Mouse (Mus musculus) ES-E14 (cell line): ENCODE data around the gene Shisa6. TPM values are rescaled to one million over a fixed set of nuclear protein-coding genes. Genes with fewer than 3 reads are reported as not detected.

Experiments used
- DNase-seq: peaks from one replicate; pipeline ENCODE4 v3.0.0-alpha.2; 2013; ENCODE audit warnings: low read depth, low spot score
- H3K27ac ChIP-seq: 2 replicates; pipeline ENCODE4 v1.5.1; 2012; ENCODE audit warnings: low read depth, mild to moderate bottlenecking, low read length, moderate library complexity, mixed read lengths; ENCODE audit not compliant: poor library complexity, insufficient read depth, severe bottlenecking
- H3K36me3 ChIP-seq: 2 replicates; pipeline ENCODE4 v1.6.1; 2012; ENCODE audit warnings: mild to moderate bottlenecking, low read length, moderate library complexity, mixed read lengths; ENCODE audit not compliant: control insufficient read depth, poor library complexity, insufficient read depth, severe bottlenecking
- H3K4me1 ChIP-seq, 2 experiments: fragments of 150-350 bp in 1 of 2; sonication (generic) in 1 of 2; 2 replicates each; pipeline ENCODE4 v1.6.1; 2012; ENCODE audit warnings: low read length in 2 of 2, mild to moderate bottlenecking in 1 of 2, mixed read lengths in 1 of 2; ENCODE audit not compliant: control insufficient read depth in 2 of 2, insufficient read depth in 2 of 2, poor library complexity in 1 of 2
- H3K4me3 ChIP-seq, 2 experiments: fragments of 150-350 bp in 1 of 2; sonication (generic) in 1 of 2; 2 replicates each; pipeline ENCODE4 v1.5.1; 2012; ENCODE audit warnings: low read length in 2 of 2, low read depth in 1 of 2, mild to moderate bottlenecking in 1 of 2, mixed read lengths in 1 of 2; ENCODE audit not compliant: insufficient read depth in 1 of 2, poor library complexity in 1 of 2, severe bottlenecking in 1 of 2
- H3K9ac ChIP-seq: 2 replicates; pipeline ENCODE4 v1.6.1; 2012; ENCODE audit warnings: low read depth, mild to moderate bottlenecking, low read length, mixed read lengths; ENCODE audit not compliant: poor library complexity, insufficient read depth, severe bottlenecking
- H3K9me3 ChIP-seq: fragments of 150-350 bp; sonication (generic); 2 replicates; pipeline ENCODE4 v1.6.1; 2012; ENCODE audit warnings: low read depth, mild to moderate bottlenecking, low read length; ENCODE audit not compliant: control insufficient read depth, insufficient read depth
- CHD2 ChIP-seq: IDR thresholded peaks from 2 replicates; pipeline ENCODE4 v1.6.1; 2014; ENCODE audit warnings: mild to moderate bottlenecking, low read depth, low read length, inconsistent platforms
- HCFC1 ChIP-seq: IDR thresholded peaks from 2 replicates; pipeline ENCODE4 v1.6.1; 2012; ENCODE audit warnings: low read length, inconsistent platforms, borderline replicate concordance; ENCODE audit not compliant: insufficient read depth
- MAFK ChIP-seq: IDR thresholded peaks from 2 replicates; pipeline ENCODE4 v1.6.1; 2014; ENCODE audit warnings: mild to moderate bottlenecking, low read depth, low read length, inconsistent platforms; ENCODE audit not compliant: insufficient read depth
- ZC3H11A ChIP-seq: IDR thresholded peaks from 2 replicates; pipeline ENCODE4 v1.6.1; 2012; ENCODE audit warnings: low read depth, mild to moderate bottlenecking, inconsistent platforms, low read length, borderline replicate concordance
- ZNF384 ChIP-seq: IDR thresholded peaks from 2 replicates; pipeline ENCODE4 v1.6.1; 2012; ENCODE audit warnings: low read depth, low read length, inconsistent platforms
- in situ Hi-C, 2 experiments: fragments of 600-800 bp; cut with MboI; formaldehyde crosslinking; loops; one replicate each; pipeline ENCODE4 v1.15.1; 2025; ENCODE audit warnings: low sequenced_read_pairs in 2 of 2, inconsistent platforms in 1 of 2; ENCODE audit not compliant: unreplicated experiment in 2 of 2
- total RNA-seq: library from RNA; depleted of rRNA; stranded (reverse); fragments of 300-350 nt; gene quantifications from 2 replicates; pipeline ENCODE4 v1.2.3, GENCODE M21; 2012

The Shisa6 gene
- total RNA-seq, 1 experiment, result 0.09 TPM

- Histone ChIP-seq H3K4me1 (no peaks in the 10 kb centered on the region; a peak in 1 of 4 replicates), H3K9me3 (no peaks in the 10 kb centered on the region), H3K36me3 (no peaks in the 10 kb centered on the region), H3K9ac (no peak overlapping the region), H3K4me3 (no peak overlapping the region), H3K27ac (no peak overlapping the region)
- TF ChIP-seq MAFK, result no peak
- TF ChIP-seq HCFC1, result no peak
- TF ChIP-seq ZC3H11A, result no peak
- no peak for TF ChIP-seq ZNF384
- no peak for TF ChIP-seq CHD2
- in situ Hi-C loops, result no loop called here
- DNase-seq, result no peak
These were observed 1.5 kb downstream of the Shisa6 start for GRCm38 (mm10) chr11:66524251-66524650.

- TF ChIP-seq MAFK (no peak), ZC3H11A (no peak), HCFC1 (no peak), ZNF384 (no peak), CHD2 (no peak)
- no peak for DNase-seq
- H3K36me3 ChIP-seq, result no peaks in the 10 kb centered on the region
- no peaks in the 10 kb centered on the region for H3K9me3 ChIP-seq
- no peak overlapping the region for H3K4me3 ChIP-seq
- H3K4me1 ChIP-seq, result no peaks in the 10 kb centered on the region; a peak in 1 of 4 replicates
- no peak overlapping the region for H3K9ac ChIP-seq
- in situ Hi-C loops, result no loop called here
- H3K27ac ChIP-seq, result no peak overlapping the region
These were observed 3.4 kb downstream of the Shisa6 start for GRCm38 (mm10) chr11:66522376-66522775.

GRCm38 (mm10) chr11:66519386-66519785, 6.4 kb downstream of the Shisa6 start:
- in situ Hi-C loops, result no loop called here
- Histone ChIP-seq H3K9ac (no peak overlapping the region), H3K27ac (no peak overlapping the region), H3K4me3 (no peak overlapping the region), H3K4me1 (no peaks in the 10 kb centered on the region), H3K9me3 (no peaks in the 10 kb centered on the region), H3K36me3 (no peaks in the 10 kb centered on the region)
- no peak for DNase-seq
- no peak for TF ChIP-seq CHD2

GRCm38 (mm10) chr11:66514346-66514745, 11.4 kb downstream of the Shisa6 start:
- TF ChIP-seq ZC3H11A, result no peak
- TF ChIP-seq ZNF384, result no peak
- TF ChIP-seq HCFC1, result no peak
- TF ChIP-seq CHD2, result no peak
- no peak for TF ChIP-seq MAFK
- no peaks in the 10 kb centered on the region for H3K9me3 ChIP-seq
- no peaks in the 10 kb centered on the region for H3K4me1 ChIP-seq
- no peak for DNase-seq
- no peak overlapping the region for H3K9ac ChIP-seq
- no peaks in the 10 kb centered on the region for H3K36me3 ChIP-seq
- H3K27ac ChIP-seq, result no peak overlapping the region
- no peak overlapping the region for H3K4me3 ChIP-seq
- in situ Hi-C loops, result no loop called here

GRCm38 (mm10) chr11:66500951-66501350, 24.8 kb downstream of the Shisa6 start:
- in situ Hi-C loops, result no loop called here
- TF ChIP-seq ZC3H11A, result 0 out of 2 replicates have a peak, but pooled peaks have one; percentile 1
- no peak for TF ChIP-seq ZNF384
- Histone ChIP-seq H3K4me3 (no peak overlapping the region), H3K9me3 (no peaks in the 10 kb centered on the region), H3K9ac (no peak overlapping the region), H3K4me1 (no peaks in the 10 kb centered on the region), H3K36me3 (no peaks in the 10 kb centered on the region), H3K27ac (no peak overlapping the region)
- peak; percentile 24 for DNase-seq
